Mouse (Mus musculus) induced T-regulatory cell, adult 2 months (primary cell): ENCODE measurements around the gene Grk1.

Source experiments
- DNase-seq: peaks from one replicate; pipeline ENCODE4 v3.0.0-alpha.2; 2012; ENCODE audit warnings: low read depth

Gene Grk1

GRCm38 (mm10) chr8:13404666-13405131, at the start of gene Grk1:
TSS of gene Grk1 (plus strand) at chr8:13405081.
- DNase-seq = no peak

GRCm38 (mm10) chr8:13356221-13356620, 48.7 kb upstream of the Grk1 start:
- no peak for DNase-seq

GRCm38 (mm10) chr8:13356681-13357080, 48.2 kb upstream of the Grk1 start:
- DNase-seq = no peak

- no peak for DNase-seq
These were observed 44.7 kb upstream of the Grk1 start for GRCm38 (mm10) chr8:13360213-13360612.

- DNase-seq = peak; percentile 37
These were observed 43.0 kb upstream of the Grk1 start for GRCm38 (mm10) chr8:13361865-13362264.

- peak; percentile 43 for DNase-seq
These were observed 31.7 kb upstream of the Grk1 start for GRCm38 (mm10) chr8:13373151-13373662.

- no peak for DNase-seq
These were observed 23.3 kb upstream of the Grk1 start for GRCm38 (mm10) chr8:13381630-13382029.

GRCm38 (mm10) chr8:13382536-13382935, 22.3 kb upstream of the Grk1 start:
- no peak for DNase-seq

- DNase-seq = no peak
These were observed 21.9 kb upstream of the Grk1 start for GRCm38 (mm10) chr8:13382999-13383398.

- DNase-seq = no peak
These were observed 18.5 kb upstream of the Grk1 start for GRCm38 (mm10) chr8:13386366-13386765.

GRCm38 (mm10) chr8:13387728-13388127, 17.2 kb upstream of the Grk1 start:
- no peak for DNase-seq

- no peak for DNase-seq
These were observed 16.1 kb upstream of the Grk1 start for GRCm38 (mm10) chr8:13388744-13389143.

GRCm38 (mm10) chr8:13393869-13394268, 11.0 kb upstream of the Grk1 start:
- DNase-seq = no peak

GRCm38 (mm10) chr8:13396725-13397124, 8.2 kb upstream of the Grk1 start, which contains the start of gene Atp4b:
TSS of gene Atp4b (minus strand) at chr8:13396825.
- no peak for DNase-seq

GRCm38 (mm10) chr8:13403517-13403916, 1.4 kb upstream of the Grk1 start:
- DNase-seq = no peak

- DNase-seq = no peak
These were observed 1.1 kb downstream of the Grk1 start for GRCm38 (mm10) chr8:13406011-13406410.

GRCm38 (mm10) chr8:13411597-13411996, 6.7 kb downstream of the Grk1 start:
- DNase-seq = peak; percentile 73

GRCm38 (mm10) chr8:13412891-13413558, 8.1 kb downstream of the Grk1 start:
- peak; percentile 72 for DNase-seq

GRCm38 (mm10) chr8:13413823-13414390, 9.0 kb downstream of the Grk1 start:
- DNase-seq = no peak

GRCm38 (mm10) chr8:13415879-13416278, 11.0 kb downstream of the Grk1 start:
- no peak for DNase-seq

GRCm38 (mm10) chr8:13419111-13419639, 14.3 kb downstream of the Grk1 start:
- no peak for DNase-seq

GRCm38 (mm10) chr8:13420970-13421369, 16.1 kb downstream of the Grk1 start:
- no peak for DNase-seq

GRCm38 (mm10) chr8:13427351-13427750, 22.5 kb downstream of the Grk1 start:
- DNase-seq = no peak
